Mouse (Mus musculus) hindbrain, embryonic 15.5 days (tissue): Measurements from ENCODE around the gene Lce3d. TPM values are rescaled to one million over a fixed set of nuclear protein-coding genes. Genes with fewer than 3 reads are reported as not detected.
A peak's percentile ranks its signal among the peaks of the same experiment; 100 is the strongest.

Experiments used
- ATAC-seq: fragments of 200-750 bp; cut with Nextera tagmentation; 2 replicates; pipeline ENCODE4 v1.8.0; 2017; ENCODE audit warnings: low read depth, moderate number of reproducible peaks, moderate TSS enrichment; ENCODE audit not compliant: low FRiP score
- H3K27ac ChIP-seq: fragments of 300-500 bp; sonication (generic); replicated peaks from 2 replicates; pipeline ENCODE4 v1.5.1; 2015; ENCODE audit warnings: mild to moderate bottlenecking, inconsistent platforms
- H3K27me3 ChIP-seq: fragments of 300-500 bp; sonication (generic); 2 replicates; pipeline ENCODE4 v1.6.1; 2015; ENCODE audit warnings: control low read depth, inconsistent platforms
- H3K36me3 ChIP-seq: fragments of 300-500 bp; sonication (generic); 2 replicates; pipeline ENCODE4 v1.6.1; 2015; ENCODE audit warnings: control low read depth, inconsistent platforms
- H3K4me1 ChIP-seq: fragments of 300-500 bp; sonication (generic); replicated peaks from 2 replicates; pipeline ENCODE4 v1.6.1; 2015; ENCODE audit warnings: control low read depth, inconsistent platforms
- H3K4me2 ChIP-seq: fragments of 300-500 bp; sonication (generic); 2 replicates; pipeline ENCODE4 v1.6.1; 2015; ENCODE audit warnings: moderate library complexity, mild to moderate bottlenecking, inconsistent platforms
- H3K4me3 ChIP-seq: fragments of 300-500 bp; sonication (generic); 2 replicates; pipeline ENCODE4 v1.5.1; 2015; ENCODE audit warnings: mild to moderate bottlenecking, inconsistent platforms
- H3K9ac ChIP-seq: fragments of 300-500 bp; sonication (generic); 2 replicates; pipeline ENCODE4 v1.6.1; 2015; ENCODE audit warnings: inconsistent platforms
- H3K9me3 ChIP-seq: fragments of 300-500 bp; sonication (generic); 2 replicates; pipeline ENCODE4 v1.6.1; 2016; ENCODE audit warnings: control low read depth, inconsistent platforms
- WGBS: fragments of 180-500 bp; shearing (Covaris S2); methylation state at CpG from one replicate; pipeline ENCODE4 v1.1.7; 2015; 5-methylcytosine and 5-hydroxymethylcytosine counted together
- polyA plus RNA-seq: library from polyadenylated mRNA; unstranded; fragments of >200 nt; fragmentation: Nextera tagmentation; extraction: Ambion mirVana; gene quantifications from 2 replicates; pipeline ENCODE4 v1.2.1, GENCODE M21; 2015

The Lce3d gene
- polyA plus RNA-seq, result not detected in 2 replicates

DNA sequence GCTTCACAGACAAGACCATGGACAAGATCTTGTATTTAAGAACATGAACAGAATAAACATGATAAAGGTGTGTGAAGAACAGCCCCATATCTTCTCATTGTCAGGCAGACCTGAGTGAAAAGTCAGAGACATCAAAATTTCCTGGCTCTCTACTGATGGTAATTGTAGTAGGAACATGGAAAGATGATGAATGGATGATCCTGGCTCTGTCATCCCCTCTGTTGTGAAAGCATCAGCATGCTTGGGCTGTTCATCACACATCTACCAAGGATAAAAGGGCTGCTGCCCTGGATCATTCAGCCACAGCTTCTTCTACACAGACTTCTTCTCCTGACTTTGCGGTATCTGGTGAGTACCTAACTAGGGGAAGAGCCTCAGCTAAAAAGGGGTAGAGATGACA is at the start of gene Lce3d:
Gene Lce3d, plus strand, starts transcription at position 301 of the 400 bp plus-strand sequence.
- Histone ChIP-seq H3K9ac (no peak within 1 kb of the TSS), H3K9me3 (no peaks in the 10 kb centered on the region), H3K4me1 (no peaks in the 10 kb centered on the region), H3K36me3 (no peaks in the 10 kb centered on the region), H3K4me3 (no peak within 1 kb of the TSS), H3K27me3 (no peaks in the 10 kb centered on the region), H3K27ac (no peak within 1 kb of the TSS), H3K4me2 (no peak within 1 kb of the TSS)
- WGBS, result 93% methylated on average over 1 of the region's 1 CpGs
- ATAC-seq, result no peak

DNA sequence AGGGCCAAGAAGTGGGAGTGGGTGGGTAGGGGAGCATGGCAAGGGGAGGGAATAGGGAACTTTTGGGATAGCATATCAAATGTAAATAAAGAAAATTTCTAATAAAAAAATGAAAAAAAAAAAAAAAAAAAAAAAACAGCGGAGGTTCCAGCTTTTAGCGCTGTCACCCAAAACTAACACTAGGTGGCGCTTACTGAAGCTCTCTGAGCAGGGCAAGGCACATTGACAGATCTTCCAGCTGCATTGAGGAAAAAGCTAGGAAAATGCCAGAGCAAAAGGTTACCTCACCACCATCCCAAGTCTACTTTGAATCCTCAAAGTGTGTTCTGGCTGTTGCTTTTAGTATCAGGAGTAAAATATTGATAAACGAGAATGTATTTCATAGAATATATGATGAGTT is 49.6 kb upstream of the Lce3d start:
- ATAC-seq, result no peak
- Histone ChIP-seq H3K9me3 (no peaks in the 10 kb centered on the region), H3K36me3 (no peaks in the 10 kb centered on the region), H3K4me1 (no peaks in the 10 kb centered on the region), H3K4me3 (no peak overlapping the region), H3K27me3 (no peaks in the 10 kb centered on the region), H3K27ac (no peak overlapping the region), H3K4me2 (no peak overlapping the region), H3K9ac (no peak overlapping the region)
- WGBS, result 22% methylated on average over 4 of the region's 4 CpGs

DNA sequence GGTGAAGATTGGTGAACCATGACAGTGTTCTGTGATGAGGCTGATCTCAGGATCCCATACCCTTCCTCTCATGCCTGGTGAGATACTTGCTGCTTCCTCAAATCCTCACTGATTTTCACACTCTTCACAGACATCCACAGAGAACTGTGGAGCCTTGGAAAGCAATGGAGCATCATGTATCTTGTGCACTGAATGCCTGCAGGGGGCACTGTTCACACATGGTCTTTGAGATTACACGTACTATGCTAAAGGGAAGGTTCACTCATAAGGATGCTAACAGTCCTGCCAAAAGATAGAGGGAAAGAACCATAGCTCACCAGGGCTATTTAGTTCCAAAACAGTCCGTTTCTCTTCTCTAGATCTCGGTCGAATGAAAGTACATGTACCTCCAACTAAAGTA is 36.8 kb upstream of the Lce3d start:
- Histone ChIP-seq H3K4me1 (no peaks in the 10 kb centered on the region), H3K4me2 (no peak overlapping the region), H3K27ac (no peak overlapping the region), H3K4me3 (no peak overlapping the region), H3K9ac (no peak overlapping the region), H3K36me3 (no peaks in the 10 kb centered on the region), H3K27me3 (no peaks in the 10 kb centered on the region), H3K9me3 (no peaks in the 10 kb centered on the region)
- ATAC-seq, result no peak
- WGBS, result 71% methylated on average over 4 of the region's 4 CpGs

DNA sequence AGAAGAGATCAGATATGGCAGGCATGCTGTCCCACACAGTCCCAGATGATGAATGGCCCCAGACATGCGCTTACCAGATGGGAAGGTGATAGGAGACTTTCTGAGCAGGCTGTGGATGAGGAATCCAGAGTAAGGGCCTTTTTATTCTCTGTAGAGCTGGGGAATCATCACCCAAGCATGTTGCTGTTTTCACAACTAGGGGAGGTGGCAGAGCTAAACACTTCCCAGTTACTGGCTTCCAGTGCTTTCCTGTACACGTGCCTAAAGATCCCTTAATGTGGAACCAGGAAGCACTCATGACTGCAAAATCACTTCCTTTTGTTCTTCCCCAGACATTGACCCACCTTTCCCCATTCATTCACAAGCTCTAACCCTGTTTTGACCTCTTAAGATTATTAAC is 31.1 kb upstream of the Lce3d start, which contains the start of gene Lce3a:
Gene Lce3a, minus strand, starts transcription at position 101 of the 400 bp plus-strand sequence.
- no peak for ATAC-seq
- Histone ChIP-seq H3K9ac (no peak within 1 kb of the TSS), H3K27ac (no peak within 1 kb of the TSS), H3K4me2 (no peak within 1 kb of the TSS), H3K27me3 (no peaks in the 10 kb centered on the region), H3K4me3 (no peak within 1 kb of the TSS), H3K36me3 (no peaks in the 10 kb centered on the region), H3K9me3 (no peaks in the 10 kb centered on the region), H3K4me1 (no peaks in the 10 kb centered on the region)
- WGBS, result 73% methylated on average over 2 of the region's 2 CpGs

DNA sequence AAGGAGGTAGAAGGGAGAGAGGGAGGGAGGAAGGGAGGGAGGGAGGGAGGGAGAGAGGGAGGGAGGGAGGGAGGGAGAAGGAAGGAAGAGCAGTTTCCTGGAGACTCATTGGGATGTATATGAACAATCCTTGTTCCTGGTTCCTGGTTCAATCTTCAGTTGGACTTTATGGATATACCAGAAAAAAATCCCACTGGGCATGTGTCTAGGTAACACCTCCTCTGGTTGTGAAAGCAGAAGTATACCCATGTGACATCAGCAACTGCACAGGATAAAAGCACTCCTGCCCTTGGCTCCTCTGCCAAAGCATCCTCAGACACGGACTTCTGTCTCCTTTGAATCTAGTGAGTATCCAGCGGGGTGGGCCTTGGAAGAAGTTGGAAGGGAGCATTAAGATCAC is 24.5 kb upstream of the Lce3d start, which contains the start of gene Lce3b:
Gene Lce3b, plus strand, starts transcription at position 301 of the 400 bp plus-strand sequence.
- WGBS, result 63% methylated on average over 2 of the region's 2 CpGs

DNA sequence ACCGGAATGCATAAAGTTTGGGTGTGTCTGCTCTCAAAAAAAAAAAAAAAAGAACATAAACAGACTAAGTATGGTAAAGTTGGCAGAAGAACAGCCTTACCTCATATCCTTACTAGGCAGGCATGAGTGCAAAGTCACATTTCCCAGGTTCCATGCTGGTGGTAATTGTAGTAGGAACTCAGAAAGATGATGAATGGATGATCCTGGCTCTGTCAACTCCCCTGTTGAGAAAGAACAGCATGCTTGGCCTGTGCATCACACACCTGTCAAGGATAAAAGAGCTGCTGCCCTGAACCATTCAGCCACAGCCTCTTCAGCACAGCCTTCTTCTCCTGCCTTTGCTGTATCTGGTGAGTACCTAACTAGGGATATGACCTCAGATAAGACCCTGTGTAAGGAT is 13.0 kb upstream of the Lce3d start, which contains the start of gene Lce3c:
Gene Lce3c, plus strand, starts transcription at position 301 of the 400 bp plus-strand sequence.
- WGBS, result 84% methylated on average over 1 of the region's 1 CpGs
- no peaks in the 10 kb centered on the region for H3K4me1 ChIP-seq
- no peaks in the 10 kb centered on the region for H3K9me3 ChIP-seq
- H3K4me3 ChIP-seq, result no peak within 1 kb of the TSS
- no peaks in the 10 kb centered on the region for H3K36me3 ChIP-seq
- no peaks in the 10 kb centered on the region for H3K27me3 ChIP-seq
- no peak within 1 kb of the TSS for H3K4me2 ChIP-seq
- H3K9ac ChIP-seq, result no peak within 1 kb of the TSS
- no peak within 1 kb of the TSS for H3K27ac ChIP-seq
- ATAC-seq, result no peak

More for the DNA sequence above, 24.5 kb upstream of the Lce3d start, which contains the start of gene Lce3b:
- Histone ChIP-seq H3K4me3 (no peak within 1 kb of the TSS), H3K27ac (no peak within 1 kb of the TSS), H3K9ac (no peak within 1 kb of the TSS), H3K27me3 (no peaks in the 10 kb centered on the region), H3K4me2 (no peak within 1 kb of the TSS), H3K36me3 (no peaks in the 10 kb centered on the region), H3K4me1 (no peaks in the 10 kb centered on the region), H3K9me3 (no peaks in the 10 kb centered on the region)
- no peak for ATAC-seq

DNA sequence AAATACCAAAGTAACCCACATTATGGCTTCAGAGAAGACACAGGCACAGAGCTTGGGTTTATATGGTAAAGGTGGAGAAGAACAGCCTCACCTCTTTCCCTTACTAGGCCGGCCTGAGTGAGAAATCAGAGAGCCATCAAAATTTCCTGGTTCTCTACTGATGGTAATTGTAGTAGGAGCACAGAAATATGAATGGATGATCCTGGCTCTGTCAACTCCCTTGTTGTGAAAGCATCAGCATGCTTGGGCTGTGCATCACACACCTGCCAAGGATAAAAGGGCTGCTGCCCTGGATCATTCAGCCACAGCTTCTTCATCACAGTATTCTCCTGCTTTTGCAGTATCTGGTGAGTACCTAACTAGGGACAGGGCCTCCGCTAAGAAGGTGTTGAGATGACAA is 9.6 kb downstream of the Lce3d start, which contains the start of gene Lce3e:
Gene Lce3e, plus strand, starts transcription at position 301 of the 400 bp plus-strand sequence.
- no peak for ATAC-seq
- no peaks in the 10 kb centered on the region for H3K27me3 ChIP-seq
- H3K4me2 ChIP-seq, result no peak within 1 kb of the TSS
- 93% methylated on average over 2 of the region's 2 CpGs for WGBS
- H3K4me3 ChIP-seq, result no peak within 1 kb of the TSS
- H3K9me3 ChIP-seq, result no peaks in the 10 kb centered on the region
- no peak within 1 kb of the TSS for H3K27ac ChIP-seq
- no peaks in the 10 kb centered on the region for H3K4me1 ChIP-seq
- H3K9ac ChIP-seq, result no peak within 1 kb of the TSS
- H3K36me3 ChIP-seq, result no peaks in the 10 kb centered on the region

DNA sequence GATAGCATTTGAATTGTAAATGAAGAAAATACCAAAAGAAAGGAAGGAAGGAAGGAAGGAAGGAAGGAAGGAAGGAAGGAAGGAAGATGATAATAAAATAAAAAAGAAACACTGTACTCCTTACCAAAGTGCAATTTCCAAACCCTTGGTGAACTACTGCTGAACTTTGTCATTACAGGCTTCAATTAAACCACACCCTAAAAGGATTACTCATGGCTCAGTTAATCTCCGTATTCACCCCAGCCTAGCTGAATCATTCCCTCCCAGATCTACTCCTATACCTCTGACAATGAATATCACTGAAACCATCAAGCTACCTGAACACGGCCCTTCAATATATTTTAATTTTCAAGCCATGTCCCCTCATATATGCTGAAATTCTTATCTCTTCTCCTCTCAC is 21.3 kb downstream of the Lce3d start:
- Histone ChIP-seq H3K4me3 (no peak overlapping the region), H3K27ac (no peak overlapping the region), H3K36me3 (no peaks in the 10 kb centered on the region), H3K4me1 (no peaks in the 10 kb centered on the region), H3K9me3 (no peaks in the 10 kb centered on the region), H3K9ac (no peak overlapping the region), H3K27me3 (no peaks in the 10 kb centered on the region), H3K4me2 (no peak overlapping the region)
- ATAC-seq, result no peak
- WGBS, result 87% methylated on average over 2 of the region's 2 CpGs

DNA sequence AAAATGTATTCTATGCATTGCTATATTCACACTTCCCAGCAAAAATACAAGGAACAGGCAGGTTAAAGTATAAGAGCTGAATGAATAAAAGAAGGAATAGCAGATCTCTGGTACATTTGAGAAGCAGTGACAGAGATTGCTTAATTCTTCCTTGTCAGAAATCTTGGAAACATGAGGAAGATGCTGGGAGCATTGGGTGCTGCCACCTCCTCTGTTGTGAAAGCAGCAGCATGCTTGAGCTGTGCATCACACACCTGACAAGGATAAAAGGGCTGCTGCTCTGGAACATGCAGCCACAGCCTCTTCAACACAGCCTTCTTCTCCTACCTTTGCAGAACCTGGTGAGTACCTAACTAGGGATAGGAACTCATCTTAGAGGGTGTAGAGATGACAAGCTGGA is 34.7 kb downstream of the Lce3d start, which contains the start of gene Lce3f:
Gene Lce3f, plus strand, starts transcription at position 301 of the 400 bp plus-strand sequence.
- H3K27ac ChIP-seq, result no peak within 1 kb of the TSS
- no peaks in the 10 kb centered on the region for H3K4me1 ChIP-seq
- H3K27me3 ChIP-seq, result no peaks in the 10 kb centered on the region
- no peaks in the 10 kb centered on the region for H3K9me3 ChIP-seq
- H3K36me3 ChIP-seq, result no peaks in the 10 kb centered on the region
- H3K4me3 ChIP-seq, result no peak within 1 kb of the TSS
- no peak within 1 kb of the TSS for H3K4me2 ChIP-seq
- ATAC-seq, result no peak
- no peak within 1 kb of the TSS for H3K9ac ChIP-seq

DNA sequence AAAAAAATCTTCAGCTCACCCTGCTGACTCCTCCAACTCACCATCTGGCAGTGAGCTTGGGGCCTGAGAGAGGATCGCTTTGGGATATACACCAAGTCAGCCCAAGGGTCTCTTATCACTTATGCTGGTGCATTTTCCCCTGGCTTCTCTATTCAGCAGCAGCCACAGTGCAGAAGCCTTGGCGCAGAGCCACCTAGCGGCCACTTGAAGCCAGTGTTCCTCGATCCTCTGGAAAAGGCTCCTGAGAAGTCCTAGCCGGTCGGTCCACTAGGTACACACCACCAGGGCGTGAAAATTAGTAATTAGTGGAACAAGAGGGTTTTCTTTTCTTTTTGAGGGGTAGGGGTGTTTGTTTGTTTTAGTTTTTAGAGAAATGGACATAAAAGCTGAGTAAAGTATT is 41.5 kb downstream of the Lce3d start:
- no peaks in the 10 kb centered on the region for H3K27me3 ChIP-seq
- no peak overlapping the region for H3K4me3 ChIP-seq
- H3K9me3 ChIP-seq, result no peaks in the 10 kb centered on the region
- no peak overlapping the region for H3K9ac ChIP-seq
- no peaks in the 10 kb centered on the region for H3K36me3 ChIP-seq
- no peak overlapping the region for H3K27ac ChIP-seq
- 5% methylated on average over 7 of the region's 7 CpGs for WGBS
- no peak overlapping the region for H3K4me2 ChIP-seq
- no peaks in the 10 kb centered on the region for H3K4me1 ChIP-seq
- ATAC-seq, result peak; percentile 93

DNA sequence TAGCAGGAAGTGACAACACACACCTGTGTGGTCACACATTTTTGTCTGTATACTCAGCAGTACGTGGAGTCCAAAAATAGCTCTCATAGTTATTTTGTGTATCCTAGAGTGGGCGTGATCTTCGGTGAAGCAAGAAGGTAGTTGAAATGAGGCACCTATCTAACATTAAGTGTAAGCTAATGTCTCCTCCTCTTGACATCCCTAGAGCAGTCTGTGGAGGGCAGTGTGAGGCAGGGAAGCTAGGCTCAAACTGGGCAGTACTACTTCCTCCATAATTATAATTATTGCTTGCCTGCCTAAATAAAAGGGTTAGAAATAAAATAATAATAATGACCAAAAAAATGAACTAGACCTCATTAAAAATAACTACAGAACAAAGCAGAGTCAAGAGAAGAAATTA is 43.4 kb downstream of the Lce3d start:
- WGBS, result 81% methylated on average over 3 of the region's 3 CpGs
- no peak overlapping the region for H3K4me2 ChIP-seq

DNA sequence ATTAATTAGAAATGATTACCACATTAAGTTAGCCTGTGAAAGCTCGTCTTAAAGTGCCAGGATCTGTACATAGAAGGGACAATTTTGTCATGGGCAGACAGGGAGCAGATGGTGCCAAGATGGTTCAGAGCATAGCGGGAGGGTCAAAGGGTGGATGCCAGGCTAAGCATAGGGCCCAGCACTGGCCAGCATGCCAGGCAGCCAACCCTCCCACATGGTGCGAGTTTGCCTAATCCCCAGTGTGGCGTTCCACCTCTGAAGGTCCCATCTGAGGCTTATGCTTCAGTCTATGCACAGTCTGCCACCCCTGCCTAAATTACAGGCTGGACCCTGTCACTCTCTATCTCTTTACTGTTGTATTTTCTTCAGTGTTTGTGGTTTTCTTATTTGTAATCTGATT is 45.7 kb downstream of the Lce3d start:
- Histone ChIP-seq H3K27me3 (no peaks in the 10 kb centered on the region), H3K4me3 (no peak overlapping the region), H3K4me2 (no peak overlapping the region), H3K4me1 (no peaks in the 10 kb centered on the region), H3K9ac (no peak overlapping the region), H3K9me3 (no peaks in the 10 kb centered on the region), H3K27ac (no peak overlapping the region), H3K36me3 (no peaks in the 10 kb centered on the region)
- ATAC-seq, result peak; percentile 61; the same call in 1 of the 2 replicates
- WGBS, result 67% methylated on average over 4 of the region's 4 CpGs

More for the DNA sequence above, 43.4 kb downstream of the Lce3d start:
- H3K9ac ChIP-seq, result no peak overlapping the region
- H3K36me3 ChIP-seq, result no peaks in the 10 kb centered on the region
- H3K4me3 ChIP-seq, result no peak overlapping the region
- no peak overlapping the region for H3K27ac ChIP-seq
- H3K27me3 ChIP-seq, result no peaks in the 10 kb centered on the region
- no peaks in the 10 kb centered on the region for H3K9me3 ChIP-seq
- ATAC-seq, result no peak
- H3K4me1 ChIP-seq, result no peaks in the 10 kb centered on the region
